ENCODE assay signal across 8 mouse cellular contexts in genomic region chrX:53057054-53057759, GRCm38 (mm10).
DNase-seq lines count a peak whose midpoint lies in the region; ATAC-seq and TF ChIP-seq lines count a peak whose summit lies in the region.

No protein-coding gene starts in this region.

- no peak for TF ChIP-seq CTCF in liver, postnatal 0 days (IDR thresholded peaks at IDR 0.05; ENCODE audit: low read depth)
- no peak for TF ChIP-seq CTCF in testis, adult 2 months (IDR thresholded peaks at IDR 0.05; ENCODE audit: control insufficient read depth, insufficient read depth, insufficient replicate concordance, low read depth, low read length)

- no peaks in the 10 kb centered on the region for H3K27me3 ChIP-seq in heart, embryonic 14.5 days (ENCODE audit: control insufficient read depth, insufficient read depth, low read length)
- peaks cover 19% of the 10 kb centered on the region for H3K27me3 ChIP-seq in liver, postnatal 0 days (ENCODE audit: insufficient read depth, low read length)
- peaks cover 59% of the 10 kb centered on the region for H3K27me3 ChIP-seq in neural tube, embryonic 13.5 days
- no peaks in the 10 kb centered on the region for H3K27me3 ChIP-seq in testis, adult 2 months (ENCODE audit: control insufficient read depth, insufficient read depth, low read length)

- H3K27ac ChIP-seq in heart, embryonic 14.5 days (replicated peaks in 1 of 2; ENCODE audit: control insufficient read depth in 1 of 2, insufficient read depth in 1 of 2, low read depth in 2 of 2, low read length in 2 of 2), result peak overlapping the region; percentile 98 to 100
- peak overlapping the region; percentile 81 for H3K27ac ChIP-seq in liver, postnatal 0 days (ENCODE audit: low read depth)
- peak overlapping the region; percentile 71 for H3K27ac ChIP-seq in neural tube, embryonic 13.5 days (replicated peaks)
- H3K27ac ChIP-seq in testis, adult 2 months (ENCODE audit: control insufficient read depth, insufficient read depth, low read depth, low read length), result peak overlapping the region; percentile 76

- peak overlapping the region; percentile 97 for H3K9ac ChIP-seq in heart, embryonic 14.5 days (ENCODE audit: low read length)
- H3K9ac ChIP-seq in liver, postnatal 0 days (replicated peaks), result peak overlapping the region; percentile 74
- H3K9ac ChIP-seq in neural tube, embryonic 13.5 days, result peak overlapping the region; percentile 71

- peaks cover 13% of the 10 kb centered on the region; the same call in 1 of the 2 replicates for H3K36me3 ChIP-seq in heart, embryonic 14.5 days (ENCODE audit: control insufficient read depth, insufficient read depth, low read length)
- H3K36me3 ChIP-seq in liver, postnatal 0 days (replicated peaks; ENCODE audit: insufficient read depth, low read length), result no peaks in the 10 kb centered on the region
- no peaks in the 10 kb centered on the region for H3K36me3 ChIP-seq in neural tube, embryonic 13.5 days
- no peaks in the 10 kb centered on the region for H3K36me3 ChIP-seq in testis, adult 2 months (ENCODE audit: control insufficient read depth, insufficient read depth, low read length)

- H3K4me1 ChIP-seq in heart, embryonic 14.5 days (ENCODE audit: control insufficient read depth in 2 of 2, insufficient read depth in 2 of 2, low read length in 2 of 2), result peaks cover 0 to 3% of the 10 kb centered on the region in 2 experiments; a peak in 2 of 4 replicates
- H3K4me1 ChIP-seq in liver, postnatal 0 days (ENCODE audit: insufficient read depth), result peaks cover 7% of the 10 kb centered on the region
- H3K4me1 ChIP-seq in neural tube, embryonic 13.5 days (replicated peaks), result peaks cover 12% of the 10 kb centered on the region; the same call in 1 of the 2 replicates
- peaks cover 21% of the 10 kb centered on the region for H3K4me1 ChIP-seq in testis, adult 2 months (ENCODE audit: control insufficient read depth, insufficient read depth, low read length)

- H3K9me3 ChIP-seq in heart, embryonic 14.5 days (ENCODE audit: control insufficient read depth, low read length), result no peaks in the 10 kb centered on the region
- H3K9me3 ChIP-seq in liver, postnatal 0 days (ENCODE audit: low read length), result no peaks in the 10 kb centered on the region
- no peaks in the 10 kb centered on the region for H3K9me3 ChIP-seq in neural tube, embryonic 13.5 days

- WGBS in heart, embryonic 14.5 days, result 14% methylated on average over 41 of the region's 42 CpGs
- 14% methylated on average over 25 of the region's 42 CpGs for WGBS in liver, postnatal 0 days (ENCODE audit: insufficient replicate concordance)
- 12% methylated on average over 31 of the region's 42 CpGs for WGBS in neural tube, embryonic 13.5 days

- TF ChIP-seq POLR2A in testis, adult 2 months (IDR thresholded peaks at IDR 0.05; ENCODE audit: control insufficient read depth, low read depth, low read length), result peak; percentile 48; the same call in 1 of the 2 replicates

- peak overlapping the region; percentile 65 to 84 for H3K4me3 ChIP-seq in heart, embryonic 14.5 days (ENCODE audit: control insufficient read depth in 1 of 2, insufficient read depth in 1 of 2, low read depth in 1 of 2, low read length in 2 of 2)
- peak overlapping the region; percentile 68 for H3K4me3 ChIP-seq in liver, postnatal 0 days (ENCODE audit: low read depth, low read length)
- peak overlapping the region; percentile 45 for H3K4me3 ChIP-seq in neural tube, embryonic 13.5 days
- H3K4me3 ChIP-seq in testis, adult 2 months (ENCODE audit: control insufficient read depth, low read depth, low read length), result peak overlapping the region; percentile 87

- H3K4me2 ChIP-seq in heart, embryonic 14.5 days (ENCODE audit: low read length), result peak overlapping the region; percentile 69
- H3K4me2 ChIP-seq in liver, postnatal 0 days (ENCODE audit: low read depth, low read length), result peak overlapping the region; percentile 78
- H3K4me2 ChIP-seq in neural tube, embryonic 13.5 days, result peak overlapping the region; percentile 67

- TF ChIP-seq EP300 in liver, postnatal 0 days (IDR thresholded peaks at IDR 0.05; ENCODE audit: low read depth), result no peak

- peak; percentile 42 for DNase-seq in brain, adult 2 months (ENCODE audit: low read depth, low spot score)
- peak; percentile 97 for DNase-seq in kidney, postnatal 10 days
- peak; percentile 88 for DNase-seq in liver, postnatal 0 days

- peak; percentile 72 for ATAC-seq in CD4-positive, CD25-positive, alpha-beta regulatory T cell, adult 4 months
- ATAC-seq in erythroid progenitor cell, adult 5-6 weeks (replicated peaks; ENCODE audit: low FRiP score, poor library complexity, severe bottlenecking), result peak; percentile 70; the same call in 1 of the 2 replicates
- ATAC-seq in heart, embryonic 14.5 days (ENCODE audit: insufficient number of reproducible peaks, insufficient read depth, low FRiP score, low read depth), result peak; percentile 89
- ATAC-seq in liver, postnatal 0 days, result peak; percentile 92
- ATAC-seq in neural tube, embryonic 13.5 days (ENCODE audit: low read depth), result peak; percentile 94

Comparison
In these comparisons a context has a peak if more than half of its experiments do, and no peak if none do; other contexts are left out.
1. Peak in every context shown above with its lines: DNase-seq, ATAC-seq, H3K4me3 ChIP-seq and H3K27ac ChIP-seq.
2. DNase-seq: peak in every context shown above with its lines; median percentile 97 in kidney, postnatal 10 days; 88 in liver, postnatal 0 days; 42 in brain, adult 2 months.